Mouse (Mus musculus) ovary, postnatal 36 days (tissue): ENCODE results near the gene Eml2.

Experiments
- DNase-seq: peaks from one replicate; pipeline ENCODE4 v3.0.0; 2022; ENCODE audit warnings: low spot score, mixed read lengths

Eml2 gene

GRCm38 (mm10) chr7:19202065-19202850 lies 26.0 kb downstream of the Eml2 start:
- no peak for DNase-seq

GRCm38 (mm10) chr7:19208201-19208910 lies 32.1 kb downstream of the Eml2 start:
- DNase-seq: no peak

- DNase-seq: no peak
Observed at GRCm38 (mm10) chr7:19208944-19209472, 32.8 kb downstream of the Eml2 start.

GRCm38 (mm10) chr7:19209494-19209893 lies 33.3 kb downstream of the Eml2 start:
- no peak for DNase-seq

- no peak for DNase-seq
Observed at GRCm38 (mm10) chr7:19210010-19210409, 33.8 kb downstream of the Eml2 start.

- no peak for DNase-seq
Observed at GRCm38 (mm10) chr7:19211041-19211675, 34.9 kb downstream of the Eml2 start.

GRCm38 (mm10) chr7:19211996-19212755 lies 36.0 kb downstream of the Eml2 start, which contains the start of gene Gpr4:
Gene Gpr4 (plus strand): TSS chr7:19212538.
- peak; percentile 43 for DNase-seq

GRCm38 (mm10) chr7:19213385-19213784 lies 37.2 kb downstream of the Eml2 start:
- no peak for DNase-seq

- DNase-seq: no peak
Observed at GRCm38 (mm10) chr7:19214369-19214768, 38.1 kb downstream of the Eml2 start.

- no peak for DNase-seq
Observed at GRCm38 (mm10) chr7:19214940-19215339, 38.7 kb downstream of the Eml2 start.

- DNase-seq: no peak
Observed at GRCm38 (mm10) chr7:19217492-19217891, 41.3 kb downstream of the Eml2 start.

GRCm38 (mm10) chr7:19217944-19218343 lies 41.7 kb downstream of the Eml2 start:
- DNase-seq: no peak

GRCm38 (mm10) chr7:19220061-19220460 lies 43.8 kb downstream of the Eml2 start:
- DNase-seq: no peak

- DNase-seq: no peak
Observed at GRCm38 (mm10) chr7:19222189-19222588, 46.0 kb downstream of the Eml2 start.

- DNase-seq: no peak
Observed at GRCm38 (mm10) chr7:19222875-19223274, 46.7 kb downstream of the Eml2 start.

GRCm38 (mm10) chr7:19224933-19225332 lies 48.7 kb downstream of the Eml2 start:
- DNase-seq: no peak

GRCm38 (mm10) chr7:19226817-19227797 lies 50.9 kb downstream of the Eml2 start:
- DNase-seq: no peak

GRCm38 (mm10) chr7:19227883-19228792 lies 51.9 kb downstream of the Eml2 start, which contains the start of gene Opa3:
Gene Opa3 (plus strand): TSS chr7:19228334.
- peak; percentile 97 for DNase-seq

GRCm38 (mm10) chr7:19228793-19229148 lies 52.5 kb downstream of the Eml2 start:
- no peak for DNase-seq

GRCm38 (mm10) chr7:19229404-19229803 lies 53.2 kb downstream of the Eml2 start:
- no peak for DNase-seq
